Mouse (Mus musculus): ENCODE results near the gene St3gal6. TPM values are rescaled to one million over a fixed set of nuclear protein-coding genes. Genes with fewer than 3 reads are reported as not detected.
A peak's percentile ranks its signal among the peaks of the same experiment; 100 is the strongest.

The St3gal6 gene
- polyA plus RNA-seq, 1 experiment, result 34.9 TPM

GRCm38 (mm10) chr16:58481219-58481905 lies 42.7 kb downstream of the St3gal6 start:
- TF ChIP-seq CTCF (IDR thresholded peaks at IDR 0.05; ENCODE audit: control insufficient read depth, insufficient read depth, low read length), result no peak
- no peak for TF ChIP-seq POLR2A (IDR thresholded peaks at IDR 0.05; ENCODE audit: borderline replicate concordance, control insufficient read depth, low read depth, low read length)
- 13% methylated on average over 9 of the region's 9 CpGs for WGBS
- Histone ChIP-seq H3K4me3 (replicated peaks; ENCODE audit: control insufficient read depth, low read depth, low read length) (no peak overlapping the region), H3K27ac (ENCODE audit: control insufficient read depth, insufficient read depth, low read depth, low read length, poor library complexity) (peak overlapping the region; percentile 60), H3K4me1 (ENCODE audit: control insufficient read depth, insufficient read depth, low read length) (peaks cover 6% of the 10 kb centered on the region; the same call in 1 of the 2 replicates)

DNA sequence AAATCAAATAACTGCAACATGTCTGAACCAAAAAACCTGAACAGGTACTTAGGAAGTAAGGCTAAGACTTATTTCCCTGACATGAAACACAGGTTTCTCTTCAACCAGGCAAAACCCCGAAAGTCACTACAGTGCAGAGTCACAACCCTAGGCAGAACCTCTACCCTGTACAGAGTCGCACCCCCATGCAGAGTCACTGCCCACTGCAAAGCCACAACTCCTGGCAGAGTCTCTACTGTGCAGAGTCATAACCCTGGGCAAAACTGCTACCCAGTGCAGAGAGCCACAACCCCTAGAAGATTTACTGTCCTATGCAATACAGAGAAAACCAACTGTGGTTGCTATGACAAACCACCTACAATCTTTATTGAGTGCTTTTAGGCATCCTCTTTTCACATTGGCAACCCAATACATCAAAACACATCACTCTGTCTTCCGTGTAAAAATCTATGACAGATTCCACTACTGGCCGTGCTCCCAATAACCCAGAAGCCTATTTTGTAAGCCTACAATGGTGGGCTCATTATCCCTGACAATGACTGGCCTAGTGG lies 44.1 kb downstream of the St3gal6 start:
- WGBS, result 27% methylated on average over 4 of the region's 4 CpGs
- Histone ChIP-seq H3K4me1 (ENCODE audit: control insufficient read depth, insufficient read depth, low read length) (peaks cover 9% of the 10 kb centered on the region; the same call in 1 of the 2 replicates), H3K4me3 (replicated peaks; ENCODE audit: control insufficient read depth, low read depth, low read length) (no peak overlapping the region), H3K27ac (ENCODE audit: control insufficient read depth, insufficient read depth, low read depth, low read length, poor library complexity) (no peak overlapping the region)
- TF ChIP-seq POLR2A (IDR thresholded peaks at IDR 0.05; ENCODE audit: borderline replicate concordance, control insufficient read depth, low read depth, low read length) (no peak), CTCF (IDR thresholded peaks at IDR 0.05; ENCODE audit: control insufficient read depth, insufficient read depth, low read length) (no peak)

DNA sequence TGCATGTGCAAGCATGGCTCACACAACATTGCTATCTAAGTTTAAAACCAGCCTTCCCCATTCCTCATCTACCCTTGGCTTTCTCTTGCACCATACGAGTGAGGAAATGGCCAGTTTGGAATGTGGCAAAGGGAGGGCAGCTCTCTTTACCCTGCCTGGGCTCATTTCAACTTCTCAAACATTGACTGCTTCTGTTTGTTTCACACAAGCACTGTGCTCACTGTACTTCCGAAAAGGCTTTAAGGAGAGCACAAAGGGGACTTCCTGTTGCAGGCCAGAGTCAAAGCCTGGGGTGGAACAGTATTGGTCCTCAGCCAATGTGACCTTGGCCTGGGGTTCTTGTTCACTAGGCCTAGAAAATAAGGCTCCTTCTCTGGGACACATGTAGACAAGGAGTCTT lies 47.7 kb downstream of the St3gal6 start:
- 29% methylated on average over 2 of the region's 2 CpGs for WGBS
- H3K4me1 ChIP-seq (ENCODE audit: control insufficient read depth, insufficient read depth, low read length), result peaks cover 6% of the 10 kb centered on the region; the same call in 1 of the 2 replicates
- TF ChIP-seq POLR2A (IDR thresholded peaks at IDR 0.05; ENCODE audit: borderline replicate concordance, control insufficient read depth, low read depth, low read length) (no peak), CTCF (IDR thresholded peaks at IDR 0.05; ENCODE audit: control insufficient read depth, insufficient read depth, low read length) (no peak)
- no peak overlapping the region for H3K4me3 ChIP-seq (replicated peaks; ENCODE audit: control insufficient read depth, low read depth, low read length)
- H3K27ac ChIP-seq (ENCODE audit: control insufficient read depth, insufficient read depth, low read depth, low read length, poor library complexity), result 0 out of 2 replicates have a peak overlapping the region, but pooled peaks have one; percentile 15

DNA sequence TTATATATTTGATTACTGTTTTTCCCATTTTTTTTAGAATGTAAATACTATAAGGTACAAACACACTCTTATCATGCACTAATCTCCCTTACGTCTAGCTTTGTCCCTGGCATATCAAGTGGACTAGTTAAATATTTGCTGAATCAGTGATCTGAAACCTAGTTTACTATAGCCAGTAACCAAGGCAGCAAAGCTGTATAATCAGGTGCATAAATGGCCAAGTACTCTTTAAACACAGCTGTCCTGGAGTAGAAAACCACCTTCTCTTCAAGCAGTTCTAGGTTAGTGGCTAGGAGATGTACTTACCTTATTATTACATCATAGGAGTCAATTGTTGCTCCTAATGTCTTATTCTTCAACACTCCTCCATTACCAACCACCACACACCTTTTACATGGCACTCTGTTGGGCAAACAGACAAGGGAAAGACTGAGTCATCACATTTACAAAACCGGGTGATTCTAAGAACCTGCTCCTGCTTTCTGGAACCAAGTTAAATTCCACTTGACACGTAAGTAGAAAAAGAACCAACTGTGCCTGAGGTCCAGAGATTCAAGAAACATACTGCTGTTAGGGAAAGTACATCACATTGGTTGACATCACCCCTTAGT lies 48.4 kb downstream of the St3gal6 start:
- Histone ChIP-seq H3K4me1 (ENCODE audit: control insufficient read depth, insufficient read depth, low read length) (peaks cover 5% of the 10 kb centered on the region; the same call in 1 of the 2 replicates), H3K27ac (ENCODE audit: control insufficient read depth, insufficient read depth, low read depth, low read length, poor library complexity) (no peak overlapping the region), H3K4me3 (replicated peaks; ENCODE audit: control insufficient read depth, low read depth, low read length) (no peak overlapping the region)
- TF ChIP-seq POLR2A (IDR thresholded peaks at IDR 0.05; ENCODE audit: borderline replicate concordance, control insufficient read depth, low read depth, low read length) (no peak), CTCF (IDR thresholded peaks at IDR 0.05; ENCODE audit: control insufficient read depth, insufficient read depth, low read length) (no peak)
- 70% methylated on average over 3 of the region's 3 CpGs for WGBS

GRCm38 (mm10) chr16:58474875-58475274 lies 49.2 kb downstream of the St3gal6 start:
- peaks cover 3% of the 10 kb centered on the region; the same call in 1 of the 2 replicates for H3K4me1 ChIP-seq (ENCODE audit: control insufficient read depth, insufficient read depth, low read length)
- H3K27ac ChIP-seq (ENCODE audit: control insufficient read depth, insufficient read depth, low read depth, low read length, poor library complexity), result no peak overlapping the region
- 40% methylated on average over 3 of the region's 3 CpGs for WGBS
- no peak overlapping the region for H3K4me3 ChIP-seq (replicated peaks; ENCODE audit: control insufficient read depth, low read depth, low read length)
- TF ChIP-seq CTCF (IDR thresholded peaks at IDR 0.05; ENCODE audit: control insufficient read depth, insufficient read depth, low read length) (no peak), POLR2A (IDR thresholded peaks at IDR 0.05; ENCODE audit: borderline replicate concordance, control insufficient read depth, low read depth, low read length) (no peak)

- Histone ChIP-seq H3K4me3 (replicated peaks; ENCODE audit: control insufficient read depth, low read depth, low read length) (no peak overlapping the region), H3K27ac (ENCODE audit: control insufficient read depth, insufficient read depth, low read depth, low read length, poor library complexity) (no peak overlapping the region), H3K4me1 (ENCODE audit: control insufficient read depth, insufficient read depth, low read length) (no peaks in the 10 kb centered on the region)
- TF ChIP-seq CTCF (IDR thresholded peaks at IDR 0.05; ENCODE audit: control insufficient read depth, insufficient read depth, low read length) (no peak), POLR2A (IDR thresholded peaks at IDR 0.05; ENCODE audit: borderline replicate concordance, control insufficient read depth, low read depth, low read length) (no peak)
- WGBS, result 72% methylated on average over 4 of the region's 4 CpGs
These were observed 53.2 kb downstream of the St3gal6 start for GRCm38 (mm10) chr16:58470841-58471240.

DNA sequence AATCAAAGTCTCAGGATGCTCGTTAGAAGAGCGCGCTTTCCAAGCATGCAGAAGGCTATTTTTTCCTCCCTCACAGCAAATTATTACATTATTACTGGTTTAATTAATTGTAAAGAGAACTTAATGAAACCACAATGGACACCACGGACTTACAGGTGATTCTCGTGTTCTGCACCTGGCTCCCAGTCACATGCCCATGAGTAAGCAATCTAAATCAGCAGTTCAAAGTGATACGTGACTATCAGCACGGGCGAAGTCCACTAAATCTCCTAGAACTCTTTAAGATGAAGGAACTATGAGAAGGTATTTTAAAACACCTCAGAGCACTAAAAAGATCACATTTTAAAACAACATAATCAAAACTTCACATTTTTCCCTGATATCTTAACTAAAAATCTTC lies 54.0 kb downstream of the St3gal6 start:
- WGBS, result 91% methylated on average over 8 of the region's 8 CpGs
- Histone ChIP-seq H3K27ac (ENCODE audit: control insufficient read depth, insufficient read depth, low read depth, low read length, poor library complexity) (no peak overlapping the region), H3K4me3 (replicated peaks; ENCODE audit: control insufficient read depth, low read depth, low read length) (no peak overlapping the region), H3K4me1 (ENCODE audit: control insufficient read depth, insufficient read depth, low read length) (no peaks in the 10 kb centered on the region; the same call in 1 of the 2 replicates)
- TF ChIP-seq CTCF (IDR thresholded peaks at IDR 0.05; ENCODE audit: control insufficient read depth, insufficient read depth, low read length) (no peak), POLR2A (IDR thresholded peaks at IDR 0.05; ENCODE audit: borderline replicate concordance, control insufficient read depth, low read depth, low read length) (no peak)

DNA sequence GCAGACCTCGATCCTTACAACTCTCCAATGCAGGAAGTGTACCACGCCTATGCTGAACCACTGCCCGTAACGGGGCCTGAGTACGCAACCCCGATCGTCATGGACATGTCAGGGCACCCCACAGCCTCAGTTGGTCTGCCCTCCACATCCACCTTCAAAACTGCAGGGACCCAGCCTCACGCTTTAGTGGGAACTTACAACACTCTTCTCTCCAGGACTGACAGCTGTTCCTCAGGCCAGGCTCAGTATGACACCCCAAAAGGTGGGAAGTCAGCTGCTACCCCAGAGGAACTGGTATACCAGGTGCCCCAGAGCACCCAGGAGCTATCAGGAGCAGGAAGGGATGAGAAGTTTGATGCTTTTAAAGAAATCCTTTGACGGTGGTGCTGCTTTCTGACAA lies 58.6 kb downstream of the St3gal6 start:
- H3K4me3 ChIP-seq (replicated peaks; ENCODE audit: control insufficient read depth, low read depth, low read length), result no peak overlapping the region
- no peak overlapping the region for H3K27ac ChIP-seq (ENCODE audit: control insufficient read depth, insufficient read depth, low read depth, low read length, poor library complexity)
- no peaks in the 10 kb centered on the region; the same call in 1 of the 2 replicates for H3K4me1 ChIP-seq (ENCODE audit: control insufficient read depth, insufficient read depth, low read length)
- 78% methylated on average over 9 of the region's 9 CpGs for WGBS
- TF ChIP-seq POLR2A (IDR thresholded peaks at IDR 0.05; ENCODE audit: borderline replicate concordance, control insufficient read depth, low read depth, low read length) (no peak), CTCF (IDR thresholded peaks at IDR 0.05; ENCODE audit: control insufficient read depth, insufficient read depth, low read length) (no peak)

All from bone marrow, adult 2 months (tissue).